In genomic region chr16:72088053-72088452, GRCm38 (mm10) we compare ENCODE assay signal across 18 mouse cellular contexts.
DNase-seq lines count a peak whose midpoint lies in the region; ATAC-seq and TF ChIP-seq lines count a peak whose summit lies in the region.
"Had no signal": no experiment of that assay in that cellular context is flagged by ENCODE, and none has a peak within 500 bp of the region (broad histone marks: within the 10 kb centered on the region; RNA-seq: fewer than 3 reads in every experiment).

No protein-coding gene starts in this region.

- intact Hi-C loops in heart, postnatal 10 days (cut with DNase I) = no loop called here

- no peaks in the 10 kb centered on the region for H3K36me3 ChIP-seq in forebrain, embryonic 12.5 days (replicated peaks)
- H3K36me3 ChIP-seq in forebrain, embryonic 10.5 days (replicated peaks) = no peaks in the 10 kb centered on the region
- H3K36me3 ChIP-seq in hindbrain, postnatal 0 days (ENCODE audit: insufficient read depth, low read length) = no peaks in the 10 kb centered on the region
- H3K36me3 ChIP-seq: embryonic facial prominence, embryonic 15.5 days; heart, embryonic 10.5 days; limb, embryonic 13.5 days; liver, embryonic 13.5 days; midbrain, embryonic 12.5 days had no signal

- WGBS in forebrain, embryonic 12.5 days = 56% methylated on average over 4 of the region's 4 CpGs
- 86% methylated on average over 4 of the region's 4 CpGs for WGBS in forebrain, embryonic 10.5 days
- 41% methylated on average over 4 of the region's 4 CpGs for WGBS in hindbrain, postnatal 0 days

- H3K4me2 ChIP-seq in forebrain, embryonic 12.5 days = no peak overlapping the region
- H3K4me2 ChIP-seq in hindbrain, postnatal 0 days (ENCODE audit: low read depth, low read length) = no peak overlapping the region
- H3K4me2 ChIP-seq: embryonic facial prominence, embryonic 15.5 days; limb, embryonic 13.5 days; liver, embryonic 13.5 days; lung, embryonic 14.5 days; midbrain, embryonic 12.5 days had no signal

- ATAC-seq in forebrain, embryonic 12.5 days (ENCODE audit: low FRiP score) = 0 out of 2 replicates have a peak, but pooled peaks have one; percentile 44
- ATAC-seq in hindbrain, postnatal 0 days = no peak

- no peak overlapping the region for H3K9ac ChIP-seq in forebrain, embryonic 12.5 days
- H3K9ac ChIP-seq in hindbrain, postnatal 0 days (replicated peaks; ENCODE audit: low read length) = no peak overlapping the region
- H3K9ac ChIP-seq: embryonic facial prominence, embryonic 15.5 days; limb, embryonic 13.5 days; liver, embryonic 13.5 days; lung, embryonic 14.5 days; midbrain, embryonic 12.5 days had no signal

- TF ChIP-seq POLR2A in brain, embryonic 14.5 days (IDR thresholded peaks at IDR 0.05; ENCODE audit: borderline replicate concordance, extremely low read depth, insufficient read depth, insufficient read length, poor library complexity, severe bottlenecking) = no peak

- no peak for TF ChIP-seq CTCF in brain, embryonic 14.5 days (IDR thresholded peaks at IDR 0.05; ENCODE audit: borderline replicate concordance, extremely low read depth, insufficient read depth, insufficient read length)
- no peak for TF ChIP-seq CTCF in hindbrain, postnatal 0 days (IDR thresholded peaks at IDR 0.05; ENCODE audit: low read depth)

- H3K9me3 ChIP-seq in forebrain, embryonic 12.5 days = 0 out of 2 replicates have a peak, but pooled peaks cover 3% of the 10 kb centered on the region
- H3K9me3 ChIP-seq in forebrain, embryonic 10.5 days = peaks cover 9% of the 10 kb centered on the region; the same call in 1 of the 2 replicates
- H3K9me3 ChIP-seq in hindbrain, postnatal 0 days (ENCODE audit: low read length) = no peaks in the 10 kb centered on the region
- H3K9me3 ChIP-seq: embryonic facial prominence, embryonic 15.5 days; heart, embryonic 10.5 days; limb, embryonic 13.5 days; liver, embryonic 13.5 days had no signal

- no peaks in the 10 kb centered on the region for H3K27me3 ChIP-seq in forebrain, embryonic 12.5 days
- H3K27me3 ChIP-seq in forebrain, embryonic 10.5 days (ENCODE audit: poor library complexity, severe bottlenecking) = no peaks in the 10 kb centered on the region
- H3K27me3 ChIP-seq in hindbrain, postnatal 0 days (ENCODE audit: insufficient read depth, low read length) = no peaks in the 10 kb centered on the region
- H3K27me3 ChIP-seq: embryonic facial prominence, embryonic 15.5 days; limb, embryonic 13.5 days; liver, embryonic 13.5 days; midbrain, embryonic 12.5 days had no signal

- no peak for DNase-seq in forebrain, embryonic 10.5 days (ENCODE audit: extremely low spot score, low spot score)
- DNase-seq in layer of hippocampus, postnatal 14 days (ENCODE audit: low spot score in 2 of 2) = peak; percentile 19 to 26
- DNase-seq in layer of hippocampus, adult 9-10 months (ENCODE audit: low spot score) = no peak
- peak; percentile 91 for DNase-seq in brain, embryonic 14.5 days (ENCODE audit: low read depth)
- peak; percentile 58 for DNase-seq in hindbrain, postnatal 0 days (ENCODE audit: low spot score)
- DNase-seq in heart, postnatal 10 days = no peak
- no peak for DNase-seq in natural killer cell, adult 2 months (ENCODE audit: low spot score in 2 of 2)
- DNase-seq: cerebellum, adult 9-10 months; kidney, adult 11 months; liver, embryonic 13.5 days; lung, embryonic 14.5 days; lung, postnatal 4 days had no signal

- H3K4me1 ChIP-seq in forebrain, embryonic 12.5 days = 0 out of 2 replicates have a peak, but pooled peaks cover 5% of the 10 kb centered on the region
- H3K4me1 ChIP-seq in forebrain, embryonic 10.5 days = no peaks in the 10 kb centered on the region
- H3K4me1 ChIP-seq in hindbrain, postnatal 0 days (ENCODE audit: insufficient read depth, low read length) = peaks cover 4% of the 10 kb centered on the region; the same call in 1 of the 2 replicates
- H3K4me1 ChIP-seq: embryonic facial prominence, embryonic 15.5 days; heart, embryonic 10.5 days; limb, embryonic 13.5 days; liver, embryonic 13.5 days had no signal

- no peak overlapping the region for H3K27ac ChIP-seq in forebrain, embryonic 12.5 days
- H3K27ac ChIP-seq in forebrain, embryonic 10.5 days = no peak overlapping the region
- H3K27ac ChIP-seq in hindbrain, postnatal 0 days = no peak overlapping the region
- H3K27ac ChIP-seq: embryonic facial prominence, embryonic 15.5 days; heart, embryonic 10.5 days; limb, embryonic 13.5 days; liver, embryonic 13.5 days; midbrain, embryonic 12.5 days; stomach, postnatal 0 days had no signal

- no peak overlapping the region for H3K4me3 ChIP-seq in forebrain, embryonic 12.5 days (replicated peaks)
- H3K4me3 ChIP-seq in forebrain, embryonic 10.5 days = no peak overlapping the region
- no peak overlapping the region for H3K4me3 ChIP-seq in hindbrain, postnatal 0 days (ENCODE audit: low read length)
- H3K4me3 ChIP-seq: embryonic facial prominence, embryonic 15.5 days; heart, embryonic 10.5 days; limb, embryonic 13.5 days; liver, embryonic 13.5 days; midbrain, embryonic 12.5 days had no signal

Comparison
In these comparisons a context has a peak if more than half of its experiments do, and no peak if none do; other contexts are left out.
1. DNase-seq: peak in layer of hippocampus, postnatal 14 days (2 of 2), brain, embryonic 14.5 days (single experiment) and hindbrain, postnatal 0 days (single experiment); none in forebrain, embryonic 10.5 days (single experiment), layer of hippocampus, adult 9-10 months (single experiment), heart, postnatal 10 days (0 of 2) and natural killer cell, adult 2 months (0 of 2).